Mouse (Mus musculus) mouse embryonic stem cell (cell line): ENCODE results near the gene Aatk.

ENCODE experiments used
- in situ Hi-C, 2 experiments: fragments of 300-500 bp; cut with MboI; formaldehyde crosslinking; loops; 1 replicate in 1 of 2; 3 replicates in 1 of 2; pipeline ENCODE4 v1.14.3; 2019 to 2020; ENCODE audit warnings: low sequenced_read_pairs in 2 of 2, low pct_unique_long_range_greater_than_20kb in 1 of 2, mixed read lengths in 1 of 2; ENCODE audit not compliant: unreplicated experiment in 1 of 2

Gene Aatk

GRCm38 (mm10) chr11:120030145-120030901 is 16.6 kb downstream of the Aatk start:
- in situ Hi-C loops, result no loop called here

GRCm38 (mm10) chr11:120029431-120030144 is 17.4 kb downstream of the Aatk start:
- in situ Hi-C loops, result no loop called here

DNA sequence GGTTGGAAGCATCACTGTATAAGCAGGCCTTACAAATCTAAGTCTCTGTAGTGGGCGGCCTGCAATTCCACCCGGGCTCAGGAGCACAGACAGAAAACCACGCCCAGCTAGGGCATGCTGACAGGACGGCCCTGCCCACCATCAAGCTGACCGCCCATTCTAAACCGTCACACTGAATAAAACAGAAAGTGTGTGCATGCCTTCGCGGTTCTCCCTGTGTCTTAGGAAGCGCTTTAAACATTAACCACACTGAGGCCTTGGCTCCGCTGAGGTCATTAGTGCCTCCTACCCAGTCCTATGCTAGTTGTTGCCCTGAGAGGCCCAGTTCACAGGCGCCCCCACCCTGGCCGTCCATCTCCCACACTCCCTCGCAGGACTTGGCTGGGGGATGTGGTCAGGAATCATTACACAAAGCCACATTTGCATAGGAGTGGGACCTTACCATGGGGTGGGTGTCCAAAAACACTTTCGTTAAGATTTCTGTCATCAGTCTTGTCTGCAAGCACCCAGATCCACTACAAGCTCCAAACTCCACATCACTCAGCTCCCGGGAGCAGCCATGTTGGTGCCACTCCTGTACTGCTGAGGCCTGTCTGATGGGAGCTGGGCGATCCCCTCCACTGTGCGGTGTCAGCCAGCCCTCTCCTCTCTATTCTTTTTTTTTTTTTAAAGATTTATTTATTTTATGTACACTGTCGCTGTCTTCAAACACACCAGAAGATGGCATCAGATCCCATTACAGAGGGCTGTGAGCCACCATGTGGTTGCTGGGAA is 18.5 kb downstream of the Aatk start:
- in situ Hi-C loops, result no loop called here

GRCm38 (mm10) chr11:120026941-120027340 is 20.0 kb downstream of the Aatk start:
- in situ Hi-C loops, result no loop called here

- in situ Hi-C loops, result no loop called here
Measured at GRCm38 (mm10) chr11:120022841-120023240, 24.1 kb downstream of the Aatk start.

DNA sequence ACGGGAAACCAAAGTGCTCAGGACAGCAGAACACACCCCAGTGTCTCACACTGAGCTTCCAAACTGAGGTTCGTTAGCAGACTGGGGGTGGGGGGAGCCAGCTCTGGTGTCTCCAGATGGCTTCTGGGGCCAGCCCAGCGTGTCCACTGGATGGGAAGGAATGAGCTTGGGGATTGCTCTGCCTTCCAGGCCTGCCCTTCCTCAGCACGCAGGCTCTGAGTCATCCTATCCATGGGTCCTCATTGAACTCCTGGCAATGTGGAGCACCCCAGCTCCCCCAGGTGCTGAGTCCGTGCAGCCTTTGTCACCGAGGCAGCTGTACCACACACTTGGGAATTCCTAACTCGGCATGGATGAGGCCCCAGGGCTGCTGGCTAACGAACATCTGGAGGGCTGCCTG is 24.8 kb downstream of the Aatk start:
- in situ Hi-C loops, result no loop called here

DNA sequence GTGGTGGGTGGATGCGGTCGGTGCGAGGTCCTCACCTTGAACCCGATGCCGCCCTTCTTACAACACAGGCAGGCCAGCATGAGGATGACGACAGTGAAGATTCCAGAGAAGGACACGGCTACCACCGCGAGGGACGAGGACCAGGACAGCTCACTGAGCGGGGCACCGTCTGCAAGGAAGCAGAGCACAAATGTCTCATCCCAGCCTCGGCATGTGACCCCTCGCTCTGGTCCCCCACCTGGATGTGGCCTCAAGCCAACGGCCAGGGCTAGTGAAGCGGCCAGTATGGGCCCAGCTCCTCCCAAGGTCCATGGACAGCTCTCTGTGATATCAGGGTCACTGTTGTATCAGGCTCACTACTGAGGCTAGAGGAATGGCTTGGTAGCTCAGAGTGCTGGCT is 25.6 kb downstream of the Aatk start:
- in situ Hi-C loops, result no loop called here

DNA sequence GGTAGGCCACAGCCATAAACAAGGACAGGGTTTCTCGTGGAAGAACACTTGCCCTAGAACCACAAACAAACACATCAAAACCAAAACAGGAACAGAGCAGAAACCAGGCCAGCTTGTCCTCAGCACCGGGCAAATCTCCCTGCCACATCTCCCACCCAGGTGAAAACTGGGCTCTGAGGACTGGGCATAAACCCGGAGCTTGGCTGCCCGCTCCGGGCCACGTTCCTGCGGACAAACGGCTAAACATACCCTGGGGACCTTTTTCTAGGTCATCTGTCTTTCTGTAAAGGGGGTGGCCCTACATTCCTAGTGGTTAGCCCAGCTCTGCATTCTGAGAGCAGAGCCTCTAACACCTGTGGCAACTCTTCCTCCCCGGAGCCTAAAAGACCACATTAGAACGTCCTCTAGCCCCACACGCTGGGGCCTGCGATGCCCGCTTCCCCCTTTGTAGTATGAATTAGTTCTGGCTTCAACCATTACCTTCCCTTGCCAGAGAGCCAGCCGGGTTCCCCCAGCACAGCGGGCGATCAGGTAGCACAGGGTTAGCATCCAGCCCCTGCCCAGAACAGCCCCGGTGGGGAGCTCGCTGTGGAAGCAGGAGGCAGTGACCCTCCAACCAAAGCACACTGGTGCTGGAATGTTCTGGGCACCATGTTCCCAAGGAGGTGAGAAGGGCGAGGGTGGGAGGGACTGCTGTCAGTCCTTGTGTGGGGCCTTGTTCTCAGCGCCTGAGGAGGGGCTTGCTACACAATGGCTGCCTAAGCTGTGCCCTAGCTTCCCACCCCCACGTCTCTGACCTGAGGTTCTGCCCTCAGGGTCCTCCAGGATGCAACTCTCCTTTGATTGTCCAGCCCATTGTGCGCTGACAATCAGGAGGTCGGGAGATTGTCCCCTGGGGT is 27.2 kb downstream of the Aatk start:
- in situ Hi-C loops, result no loop called here

GRCm38 (mm10) chr11:120017011-120017410 is 30.0 kb downstream of the Aatk start:
- in situ Hi-C loops, result no loop called here

- in situ Hi-C loops, result no loop called here
Measured at GRCm38 (mm10) chr11:120014758-120015157, 32.2 kb downstream of the Aatk start.

DNA sequence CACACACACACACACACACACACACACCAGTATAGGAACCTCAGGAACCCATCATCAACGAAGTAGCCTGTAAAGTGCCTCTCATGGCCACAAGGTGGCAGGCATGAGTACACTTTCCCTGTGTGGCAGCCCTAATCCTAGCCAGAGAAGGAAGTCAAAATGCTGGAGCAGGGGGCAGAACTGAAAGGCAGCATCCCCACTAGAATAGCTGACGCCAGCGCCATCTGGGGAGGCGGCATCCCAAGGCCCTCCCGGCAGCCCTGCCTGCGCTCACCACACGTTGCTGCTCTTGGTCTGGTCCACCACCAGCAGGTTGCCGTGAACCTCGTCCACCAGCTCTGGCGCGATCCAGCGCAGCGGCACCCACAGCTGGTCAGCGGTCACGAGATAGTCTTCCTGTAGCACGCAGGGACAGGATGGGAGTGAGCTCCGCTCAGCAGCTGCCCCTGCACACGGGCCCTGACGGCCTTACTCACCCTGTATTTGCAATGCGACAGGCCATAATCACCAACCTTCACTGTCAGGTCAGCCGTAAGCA is 33.7 kb downstream of the Aatk start:
- in situ Hi-C loops, result no loop called here

GRCm38 (mm10) chr11:120012702-120013101 is 34.3 kb downstream of the Aatk start:
- in situ Hi-C loops, result no loop called here

GRCm38 (mm10) chr11:120011761-120012560 is 35.0 kb downstream of the Aatk start:
- in situ Hi-C loops, result no loop called here

GRCm38 (mm10) chr11:120011114-120011760 is 35.7 kb downstream of the Aatk start:
- in situ Hi-C loops, result no loop called here

- in situ Hi-C loops, result no loop called here
Measured at GRCm38 (mm10) chr11:120009937-120010336, 37.0 kb downstream of the Aatk start.

- in situ Hi-C loops, result no loop called here
Measured at GRCm38 (mm10) chr11:120008956-120009355, 38.0 kb downstream of the Aatk start.

- in situ Hi-C loops, result no loop called here
Measured at GRCm38 (mm10) chr11:120008501-120008900, 38.5 kb downstream of the Aatk start.
